Mouse (Mus musculus) brain, embryonic 14.5 days (tissue): Measurements from ENCODE around the gene Cul1.

Experiments used
- CTCF ChIP-seq: fragments of 200-500 bp; IDR thresholded peaks from 2 replicates; pipeline ENCODE4 v1.5.1; 2012; ENCODE audit warnings: inconsistent platforms, mild to moderate bottlenecking, moderate library complexity, borderline replicate concordance; ENCODE audit not compliant: insufficient read depth, insufficient read length; ENCODE audit errors: extremely low read depth
- POLR2A ChIP-seq: fragments of 200-500 bp; IDR thresholded peaks from 2 replicates; pipeline ENCODE4 v1.6.1; 2012; ENCODE audit warnings: mild to moderate bottlenecking, inconsistent platforms, borderline replicate concordance; ENCODE audit not compliant: poor library complexity, insufficient read depth, insufficient read length, severe bottlenecking; ENCODE audit errors: extremely low read depth

GRCm38 (mm10) chr6:47440080-47440479, 13.1 kb upstream of the Cul1 start:
- TF ChIP-seq CTCF (no peak), POLR2A (no peak)
